Mouse (Mus musculus) kidney, postnatal 25 days (tissue): Measurements from ENCODE around the gene Xkr7.

Source experiments
- DNase-seq, 2 experiments: peaks; one replicate each; pipeline ENCODE4 v3.0.0; 2021; ENCODE audit warnings: mixed read lengths in 2 of 2

The Xkr7 gene

GRCm38 (mm10) chr2:153033545-153034230, 2.0 kb downstream of the Xkr7 start:
- DNase-seq = no peak

GRCm38 (mm10) chr2:153036690-153037089, 5.0 kb downstream of the Xkr7 start:
- no peak for DNase-seq

GRCm38 (mm10) chr2:153043886-153044285, 12.2 kb downstream of the Xkr7 start:
- no peak for DNase-seq

GRCm38 (mm10) chr2:153045884-153046299, 14.2 kb downstream of the Xkr7 start:
- no peak for DNase-seq

GRCm38 (mm10) chr2:153047828-153048465, 16.3 kb downstream of the Xkr7 start:
- peak; percentile 41 to 69 for DNase-seq

GRCm38 (mm10) chr2:153049288-153049996, 17.8 kb downstream of the Xkr7 start:
- DNase-seq = no peak

- DNase-seq = no peak
Observed at GRCm38 (mm10) chr2:153049997-153050358, 18.3 kb downstream of the Xkr7 start.

- no peak for DNase-seq
Observed at GRCm38 (mm10) chr2:153051095-153051494, 19.4 kb downstream of the Xkr7 start.

- DNase-seq = no peak
Observed at GRCm38 (mm10) chr2:153051537-153051936, 19.9 kb downstream of the Xkr7 start.

- peak in 1 of 2 experiments; percentile 21 for DNase-seq
Observed at GRCm38 (mm10) chr2:153052700-153053351, 21.2 kb downstream of the Xkr7 start.

- no peak for DNase-seq
Observed at GRCm38 (mm10) chr2:153053896-153054295, 22.2 kb downstream of the Xkr7 start.

- DNase-seq = no peak
Observed at GRCm38 (mm10) chr2:153055270-153055920, 23.7 kb downstream of the Xkr7 start.

- DNase-seq = no peak
Observed at GRCm38 (mm10) chr2:153058365-153058764, 26.7 kb downstream of the Xkr7 start.

- no peak for DNase-seq
Observed at GRCm38 (mm10) chr2:153060216-153060615, 28.6 kb downstream of the Xkr7 start.

GRCm38 (mm10) chr2:153063394-153063793, 31.7 kb downstream of the Xkr7 start:
- DNase-seq = no peak

GRCm38 (mm10) chr2:153064190-153064970, 32.7 kb downstream of the Xkr7 start:
- no peak for DNase-seq

- DNase-seq = peak; percentile 70 to 86
Observed at GRCm38 (mm10) chr2:153065747-153066508, 34.3 kb downstream of the Xkr7 start, which contains the start of gene Ccm2l. Gene Ccm2l (plus strand): TSS chr2:153065955.

GRCm38 (mm10) chr2:153066991-153067390, 35.3 kb downstream of the Xkr7 start:
- no peak for DNase-seq

GRCm38 (mm10) chr2:153070762-153071490, 39.3 kb downstream of the Xkr7 start:
- peak in 1 of 2 experiments; percentile 39 for DNase-seq

GRCm38 (mm10) chr2:153071491-153072184, 40.0 kb downstream of the Xkr7 start:
- no peak for DNase-seq
